Mouse (Mus musculus) heart, postnatal 0 days (tissue): ENCODE results near the gene Pafah1b1. TPM values are rescaled to one million over a fixed set of nuclear protein-coding genes. Genes with fewer than 3 reads are reported as not detected.
A peak's percentile ranks its signal among the peaks of the same experiment; 100 is the strongest.

Experiments used
- ATAC-seq: fragments of 200-750 bp; cut with Nextera tagmentation; 2 replicates; pipeline ENCODE4 v1.8.0; 2017; ENCODE audit warnings: low read depth, moderate number of reproducible peaks, moderate library complexity; ENCODE audit not compliant: insufficient read depth
- DNase-seq: peaks from one replicate; pipeline ENCODE4 v3.0.0-alpha.2; 2016; ENCODE audit warnings: low spot score
- H3K27ac ChIP-seq: fragments of 300-500 bp; sonication (generic); 2 replicates; pipeline ENCODE4 v1.5.1; 2014; ENCODE audit warnings: low read depth, mild to moderate bottlenecking
- H3K27me3 ChIP-seq: fragments of 300-500 bp; sonication (generic); 2 replicates; pipeline ENCODE4 v1.6.1; 2014; ENCODE audit warnings: low read length, mixed read lengths; ENCODE audit not compliant: control insufficient read depth, insufficient read depth
- H3K36me3 ChIP-seq: fragments of 300-500 bp; sonication (generic); replicated peaks from 2 replicates; pipeline ENCODE4 v1.6.1; 2014; ENCODE audit warnings: low read length, mixed read lengths; ENCODE audit not compliant: control insufficient read depth, insufficient read depth
- H3K4me1 ChIP-seq: fragments of 300-500 bp; sonication (generic); 2 replicates; pipeline ENCODE4 v1.6.1; 2014; ENCODE audit warnings: antibody characterized with exemption; ENCODE audit not compliant: control insufficient read depth, insufficient read depth
- H3K4me2 ChIP-seq: fragments of 300-500 bp; sonication (generic); 2 replicates; pipeline ENCODE4 v1.6.1; 2014; ENCODE audit warnings: low read depth, mild to moderate bottlenecking, low read length, moderate library complexity
- H3K4me3 ChIP-seq: fragments of 300-500 bp; sonication (generic); 2 replicates; pipeline ENCODE4 v1.5.1; 2014; ENCODE audit warnings: low read depth, low read length
- H3K9ac ChIP-seq: fragments of 300-500 bp; sonication (generic); replicated peaks from 2 replicates; pipeline ENCODE4 v1.6.1; 2014; ENCODE audit warnings: low read depth, low read length, mixed read lengths
- H3K9me3 ChIP-seq: fragments of 300-500 bp; sonication (generic); replicated peaks from 2 replicates; pipeline ENCODE4 v1.6.1; 2016; ENCODE audit warnings: low read length; ENCODE audit not compliant: control insufficient read depth
- CTCF ChIP-seq: IDR thresholded peaks from 2 replicates; pipeline ENCODE4 v1.5.1; 2016; ENCODE audit warnings: antibody characterized with exemption, control low read depth, low read depth
- EP300 ChIP-seq: IDR thresholded peaks from 2 replicates; pipeline ENCODE4 v1.6.1; 2016; ENCODE audit warnings: antibody characterized with exemption, low read depth
- WGBS: fragments of 180-500 bp; shearing (Covaris S2); extraction: QIAGEN DNeasy Blood & Tissue Kit; methylation state at CpG from one replicate; pipeline ENCODE4 v1.1.7; 2014; 5-methylcytosine and 5-hydroxymethylcytosine counted together
- polyA plus RNA-seq: library from polyadenylated mRNA; unstranded; fragments of >200 nt; fragmentation: Nextera tagmentation; extraction: Ambion mirVana; gene quantifications from 2 replicates; pipeline ENCODE4 v1.2.1, GENCODE M21; 2015
- total RNA-seq: library from RNA; depleted of rRNA; stranded (reverse); fragments of >200 nt; gene quantifications from 2 replicates; pipeline ENCODE4 v1.2.3, GENCODE M21; 2014; ENCODE audit warnings: low replicate concordance

The Pafah1b1 gene
- total and polyA plus RNA-seq, 2 experiments from 2014 or later = 62.9 to 78.4 TPM

DNA sequence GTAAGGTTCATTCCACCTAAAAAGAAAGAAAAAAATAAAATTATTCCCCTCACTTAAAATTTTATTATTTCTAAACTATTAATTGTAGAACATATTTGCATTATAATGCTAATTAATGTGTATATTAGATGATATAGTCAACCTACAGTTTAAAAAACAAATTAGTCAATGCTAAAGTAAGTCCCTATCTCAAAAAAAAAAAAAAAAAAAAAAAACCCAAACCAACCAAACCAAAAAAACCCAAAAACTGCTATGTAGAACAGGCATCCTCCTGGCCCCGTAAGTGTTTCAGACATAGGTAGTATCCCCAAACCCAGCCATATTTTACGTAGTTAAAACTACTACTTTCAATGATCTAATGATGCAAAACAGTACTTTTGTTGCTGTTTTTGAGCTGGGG, 25.0 kb downstream of the Pafah1b1 start:
- WGBS = 95% methylated on average over 2 of the region's 2 CpGs

GRCm38 (mm10) chr11:74692151-74692550, 32.3 kb downstream of the Pafah1b1 start:
- Histone ChIP-seq H3K9ac (no peak overlapping the region), H3K4me1 (no peaks in the 10 kb centered on the region), H3K27ac (no peak overlapping the region), H3K36me3 (peaks cover 50% of the 10 kb centered on the region), H3K4me3 (no peak overlapping the region), H3K9me3 (no peaks in the 10 kb centered on the region), H3K27me3 (no peaks in the 10 kb centered on the region), H3K4me2 (no peak overlapping the region)
- DNase-seq (no peak), ATAC-seq (no peak)
- TF ChIP-seq EP300 (no peak), CTCF (no peak)
- WGBS = 63% methylated on average over 1 of the region's 1 CpGs

More for the DNA sequence above, 25.0 kb downstream of the Pafah1b1 start:
- H3K4me1 ChIP-seq = no peaks in the 10 kb centered on the region
- no peak overlapping the region for H3K4me3 ChIP-seq
- no peaks in the 10 kb centered on the region for H3K27me3 ChIP-seq
- no peak for DNase-seq
- H3K9ac ChIP-seq = no peak overlapping the region
- ATAC-seq = no peak
- H3K9me3 ChIP-seq = no peaks in the 10 kb centered on the region
- TF ChIP-seq EP300 = no peak
- TF ChIP-seq CTCF = no peak
- no peak overlapping the region for H3K27ac ChIP-seq
- peaks cover 37% of the 10 kb centered on the region for H3K36me3 ChIP-seq
- H3K4me2 ChIP-seq = no peak overlapping the region

GRCm38 (mm10) chr11:74675156-74675555, 49.3 kb downstream of the Pafah1b1 start:
- Histone ChIP-seq H3K27ac (no peak overlapping the region), H3K4me2 (no peak overlapping the region), H3K27me3 (no peaks in the 10 kb centered on the region), H3K4me1 (no peaks in the 10 kb centered on the region), H3K9me3 (no peaks in the 10 kb centered on the region), H3K36me3 (peaks cover 61% of the 10 kb centered on the region), H3K9ac (no peak overlapping the region), H3K4me3 (no peak overlapping the region)
- DNase-seq (no peak), ATAC-seq (no peak)
- no peak for TF ChIP-seq EP300
- TF ChIP-seq CTCF = no peak
- WGBS = 80% methylated on average over 4 of the region's 4 CpGs

GRCm38 (mm10) chr11:74674713-74675112, 49.8 kb downstream of the Pafah1b1 start:
- Histone ChIP-seq H3K4me3 (no peak overlapping the region), H3K27me3 (no peaks in the 10 kb centered on the region), H3K9ac (no peak overlapping the region), H3K36me3 (peaks cover 61% of the 10 kb centered on the region), H3K27ac (no peak overlapping the region), H3K9me3 (no peaks in the 10 kb centered on the region), H3K4me1 (no peaks in the 10 kb centered on the region), H3K4me2 (no peak overlapping the region)
- 96% methylated on average over 8 of the region's 8 CpGs for WGBS
- ATAC-seq (no peak), DNase-seq (no peak)
- TF ChIP-seq CTCF (no peak), EP300 (no peak)

- no peaks in the 10 kb centered on the region for H3K9me3 ChIP-seq
- no peaks in the 10 kb centered on the region for H3K27me3 ChIP-seq
- TF ChIP-seq CTCF (no peak), EP300 (no peak)
- H3K27ac ChIP-seq = no peak overlapping the region
- H3K4me1 ChIP-seq = no peaks in the 10 kb centered on the region
- H3K36me3 ChIP-seq = peaks cover 61% of the 10 kb centered on the region
- 55% methylated on average over 1 of the region's 1 CpGs for WGBS
- DNase-seq (no peak), ATAC-seq (no peak)
- no peak overlapping the region for H3K4me2 ChIP-seq
- no peak overlapping the region for H3K9ac ChIP-seq
- H3K4me3 ChIP-seq = no peak overlapping the region
These were observed 50.9 kb downstream of the Pafah1b1 start for GRCm38 (mm10) chr11:74673561-74673960.

GRCm38 (mm10) chr11:74672901-74673513, 51.5 kb downstream of the Pafah1b1 start:
- DNase-seq (no peak), ATAC-seq (peak; percentile 27; the same call in 1 of the 2 replicates)
- Histone ChIP-seq H3K36me3 (peaks cover 61% of the 10 kb centered on the region), H3K9ac (no peak overlapping the region), H3K9me3 (no peaks in the 10 kb centered on the region), H3K27ac (no peak overlapping the region), H3K4me1 (no peaks in the 10 kb centered on the region), H3K27me3 (no peaks in the 10 kb centered on the region), H3K4me2 (no peak overlapping the region), H3K4me3 (no peak overlapping the region)
- WGBS = 64% methylated on average over 6 of the region's 6 CpGs
- TF ChIP-seq CTCF (no peak), EP300 (no peak)
